Mouse (Mus musculus) limb, embryonic 10.5 days (tissue): ENCODE results near the gene Slc45a3. TPM values are rescaled to one million over a fixed set of nuclear protein-coding genes. Genes with fewer than 3 reads are reported as not detected.

ENCODE experiments used
- DNase-seq: peaks from one replicate; pipeline ENCODE4 v3.0.0-alpha.2; 2017; ENCODE audit warnings: low spot score
- H3K27ac ChIP-seq: fragments of 300-500 bp; sonication (generic); 2 replicates; pipeline ENCODE4 v1.5.1; 2016; ENCODE audit warnings: mild to moderate bottlenecking
- H3K27me3 ChIP-seq: fragments of 300-500 bp; sonication (generic); 2 replicates; pipeline ENCODE4 v1.6.1; 2016; ENCODE audit warnings: low read depth, mild to moderate bottlenecking; ENCODE audit not compliant: poor library complexity, severe bottlenecking
- H3K36me3 ChIP-seq: fragments of 300-500 bp; sonication (generic); 2 replicates; pipeline ENCODE4 v1.6.1; 2016; ENCODE audit warnings: mild to moderate bottlenecking, moderate library complexity
- H3K4me1 ChIP-seq: fragments of 300-500 bp; sonication (generic); 2 replicates; pipeline ENCODE4 v1.6.1; 2016
- H3K4me3 ChIP-seq: fragments of 300-500 bp; sonication (generic); 2 replicates; pipeline ENCODE4 v1.5.1; 2016; ENCODE audit warnings: mild to moderate bottlenecking, moderate library complexity
- H3K9me3 ChIP-seq: fragments of 300-500 bp; sonication (generic); replicated peaks from 2 replicates; pipeline ENCODE4 v1.6.1; 2016; ENCODE audit warnings: mild to moderate bottlenecking
- WGBS: fragments of 180-500 bp; shearing (Covaris S2); methylation state at CpG from one replicate; pipeline ENCODE4 v1.1.7; 2016; 5-methylcytosine and 5-hydroxymethylcytosine counted together
- polyA plus RNA-seq: library from polyadenylated mRNA; unstranded; fragments of >200 nt; fragmentation: Nextera tagmentation; extraction: Ambion mirVana; gene quantifications from 2 replicates; pipeline ENCODE4 v1.2.1, GENCODE M21; 2016

The Slc45a3 gene
- polyA plus RNA-seq, 1 experiment from 2014 or later = 2.0 TPM

GRCm38 (mm10) chr1:131970322-131970660 lies 7.5 kb downstream of the Slc45a3 start:
- H3K27me3 ChIP-seq = peaks cover 72% of the 10 kb centered on the region
- H3K27ac ChIP-seq = peak overlapping the region; percentile 89
- no peaks in the 10 kb centered on the region for H3K36me3 ChIP-seq
- DNase-seq = no peak
- WGBS = 31% methylated on average over 5 of the region's 5 CpGs
- H3K4me1 ChIP-seq = peaks cover 63% of the 10 kb centered on the region
- H3K9me3 ChIP-seq = no peaks in the 10 kb centered on the region
- H3K4me3 ChIP-seq = peak overlapping the region; percentile 37

- WGBS = 4% methylated on average over 15 of the region's 16 CpGs
- Histone ChIP-seq H3K4me3 (peak overlapping the region; percentile 37), H3K27ac (peak overlapping the region; percentile 89), H3K9me3 (no peaks in the 10 kb centered on the region), H3K27me3 (peaks cover 66% of the 10 kb centered on the region), H3K36me3 (no peaks in the 10 kb centered on the region), H3K4me1 (peaks cover 63% of the 10 kb centered on the region)
- peak; percentile 69 for DNase-seq
Observed at GRCm38 (mm10) chr1:131970661-131971520, 8.1 kb downstream of the Slc45a3 start.

DNA sequence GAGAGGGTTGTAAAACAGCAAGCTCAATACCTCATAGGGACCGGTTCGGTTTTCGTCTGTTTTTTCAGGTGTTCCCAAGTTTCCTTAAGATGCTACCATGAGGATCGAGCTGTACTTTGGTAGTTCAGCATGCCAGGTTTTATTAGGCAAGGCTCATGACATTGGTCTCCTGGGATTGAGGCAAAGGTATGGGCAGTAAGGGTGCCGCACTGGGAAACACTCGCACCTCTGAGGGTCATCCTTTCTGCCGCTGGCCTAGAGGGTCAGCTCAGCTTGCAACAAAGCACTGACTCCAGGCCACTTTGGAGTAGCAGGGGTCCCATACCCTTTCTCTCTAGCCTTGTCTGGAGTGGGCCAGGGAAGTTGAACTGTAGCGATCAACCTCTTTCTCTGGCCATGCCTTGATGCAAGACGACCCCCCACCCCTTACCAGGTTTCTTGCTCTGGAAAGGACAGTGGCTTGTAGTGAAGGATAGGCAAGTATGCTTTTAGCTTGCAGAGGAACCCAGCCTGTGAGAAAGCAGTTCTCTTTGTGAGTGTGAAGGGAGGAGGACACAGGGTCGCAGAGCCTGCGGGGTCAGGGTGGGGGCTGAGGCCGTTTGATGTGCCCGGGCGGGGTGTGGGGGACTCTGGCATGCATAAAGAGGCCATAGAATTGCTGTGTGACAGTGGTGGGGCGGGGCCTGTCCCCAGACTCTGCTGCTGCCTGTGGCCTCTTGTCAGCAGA lies 9.2 kb downstream of the Slc45a3 start:
- H3K4me1 ChIP-seq = peaks cover 57% of the 10 kb centered on the region
- peak; percentile 52 for DNase-seq
- H3K27ac ChIP-seq = peak overlapping the region; percentile 89
- H3K4me3 ChIP-seq = peak overlapping the region; percentile 26
- H3K27me3 ChIP-seq = peaks cover 56% of the 10 kb centered on the region
- 6% methylated on average over 15 of the region's 15 CpGs for WGBS
- H3K9me3 ChIP-seq = no peaks in the 10 kb centered on the region
- no peaks in the 10 kb centered on the region for H3K36me3 ChIP-seq

- Histone ChIP-seq H3K9me3 (no peaks in the 10 kb centered on the region), H3K27me3 (peaks cover 48% of the 10 kb centered on the region), H3K4me1 (peaks cover 57% of the 10 kb centered on the region), H3K27ac (peak overlapping the region; percentile 89), H3K4me3 (peak overlapping the region; percentile 26), H3K36me3 (no peaks in the 10 kb centered on the region)
- 19% methylated on average over 13 of the region's 13 CpGs for WGBS
- no peak for DNase-seq
Observed at GRCm38 (mm10) chr1:131972498-131973334, 9.9 kb downstream of the Slc45a3 start.

GRCm38 (mm10) chr1:131973991-131974390 lies 11.2 kb downstream of the Slc45a3 start:
- Histone ChIP-seq H3K4me1 (peaks cover 52% of the 10 kb centered on the region), H3K27ac (no peak overlapping the region; the same call in 1 of the 2 replicates)

GRCm38 (mm10) chr1:131976886-131977285 lies 14.1 kb downstream of the Slc45a3 start:
- H3K27ac ChIP-seq = no peak overlapping the region
- H3K4me3 ChIP-seq = no peak overlapping the region
- peaks cover 36% of the 10 kb centered on the region for H3K4me1 ChIP-seq
- 81% methylated on average over 5 of the region's 5 CpGs for WGBS
- no peaks in the 10 kb centered on the region for H3K9me3 ChIP-seq
- H3K27me3 ChIP-seq = peaks cover 25% of the 10 kb centered on the region
- no peaks in the 10 kb centered on the region for H3K36me3 ChIP-seq
- no peak for DNase-seq

More at GRCm38 (mm10) chr1:131973991-131974390, 11.2 kb downstream of the Slc45a3 start:
- peaks cover 41% of the 10 kb centered on the region for H3K27me3 ChIP-seq
- H3K9me3 ChIP-seq = no peaks in the 10 kb centered on the region
- no peak overlapping the region for H3K4me3 ChIP-seq
- no peaks in the 10 kb centered on the region for H3K36me3 ChIP-seq
- no peak for DNase-seq
- WGBS = 73% methylated on average over 6 of the region's 6 CpGs

DNA sequence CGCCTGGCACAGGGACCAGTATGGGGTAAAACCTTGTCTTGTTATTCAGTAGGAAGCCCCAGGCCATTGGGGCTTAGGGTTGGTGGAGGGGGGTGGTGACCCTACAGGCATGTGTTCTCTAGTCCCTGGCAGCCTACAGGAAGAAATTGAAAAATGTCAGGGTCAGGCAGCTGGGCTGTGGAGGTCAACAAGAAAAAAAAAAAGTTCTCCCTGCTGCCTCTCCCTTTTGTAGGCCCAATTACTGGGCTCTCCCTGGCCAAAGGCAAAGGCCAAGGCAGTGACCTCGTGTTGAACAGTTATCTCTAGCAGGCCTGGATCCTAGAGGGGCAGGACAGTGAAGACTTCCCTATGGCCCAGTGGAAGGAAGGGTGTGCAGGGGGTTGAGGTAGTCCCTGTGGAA lies 17.7 kb downstream of the Slc45a3 start:
- Histone ChIP-seq H3K4me3 (no peak overlapping the region), H3K27ac (no peak overlapping the region), H3K4me1 (peaks cover 9% of the 10 kb centered on the region), H3K27me3 (no peaks in the 10 kb centered on the region), H3K36me3 (no peaks in the 10 kb centered on the region), H3K9me3 (no peaks in the 10 kb centered on the region)
- 26% methylated on average over 2 of the region's 2 CpGs for WGBS
- no peak for DNase-seq

DNA sequence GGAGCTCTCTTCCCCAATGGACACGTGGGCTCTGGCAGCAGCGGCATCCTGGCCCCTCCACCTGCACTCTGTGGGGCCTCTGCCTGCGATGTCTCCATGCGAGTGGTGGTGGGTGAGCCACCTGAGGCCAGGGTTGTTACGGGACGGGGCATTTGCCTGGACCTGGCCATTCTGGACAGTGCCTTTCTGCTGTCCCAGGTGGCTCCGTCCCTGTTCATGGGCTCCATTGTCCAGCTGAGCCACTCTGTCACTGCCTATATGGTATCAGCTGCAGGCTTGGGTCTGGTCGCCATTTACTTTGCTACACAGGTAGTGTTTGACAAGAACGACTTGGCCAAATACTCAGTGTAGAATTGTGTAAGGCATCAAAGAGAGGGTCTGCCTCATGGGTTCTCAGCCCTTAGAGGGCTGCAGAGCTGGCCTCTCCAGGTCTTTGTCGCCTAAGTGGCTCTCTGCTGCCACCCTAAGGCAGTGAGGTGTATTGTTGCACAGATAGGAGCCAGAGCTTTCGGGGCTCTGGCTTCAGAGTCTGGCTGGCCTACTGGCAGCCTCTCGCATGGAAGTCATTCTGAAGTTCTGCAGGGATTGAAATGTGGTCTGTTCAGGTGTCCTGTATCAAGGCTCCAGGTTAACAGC lies 18.7 kb downstream of the Slc45a3 start:
- Histone ChIP-seq H3K9me3 (no peaks in the 10 kb centered on the region), H3K27ac (no peak overlapping the region; the same call in 1 of the 2 replicates), H3K4me3 (no peak overlapping the region), H3K27me3 (no peaks in the 10 kb centered on the region), H3K36me3 (no peaks in the 10 kb centered on the region), H3K4me1 (peaks cover 8% of the 10 kb centered on the region)
- 52% methylated on average over 12 of the region's 12 CpGs for WGBS
- peak; percentile 78 for DNase-seq

- Histone ChIP-seq H3K4me3 (no peak overlapping the region), H3K9me3 (no peaks in the 10 kb centered on the region), H3K27ac (no peak overlapping the region), H3K4me1 (peaks cover 8% of the 10 kb centered on the region), H3K27me3 (no peaks in the 10 kb centered on the region), H3K36me3 (no peaks in the 10 kb centered on the region)
- peak; percentile 88 for DNase-seq
- WGBS = 10% methylated on average over 5 of the region's 5 CpGs
Observed at GRCm38 (mm10) chr1:131982907-131983306, 20.1 kb downstream of the Slc45a3 start.

- no peak overlapping the region for H3K27ac ChIP-seq
- DNase-seq = no peak
- H3K4me1 ChIP-seq = peaks cover 8% of the 10 kb centered on the region
- H3K4me3 ChIP-seq = no peak overlapping the region
- H3K36me3 ChIP-seq = no peaks in the 10 kb centered on the region
- WGBS = 83% methylated on average over 2 of the region's 2 CpGs
- H3K9me3 ChIP-seq = no peaks in the 10 kb centered on the region
- H3K27me3 ChIP-seq = no peaks in the 10 kb centered on the region
Observed at GRCm38 (mm10) chr1:131983806-131984205, 21.0 kb downstream of the Slc45a3 start.

- H3K27ac ChIP-seq = no peak overlapping the region
- H3K9me3 ChIP-seq = no peaks in the 10 kb centered on the region
- H3K27me3 ChIP-seq = no peaks in the 10 kb centered on the region
- H3K4me3 ChIP-seq = no peak overlapping the region
- WGBS = 84% methylated on average over 15 of the region's 15 CpGs
- no peaks in the 10 kb centered on the region for H3K4me1 ChIP-seq
- DNase-seq = no peak
- H3K36me3 ChIP-seq = no peaks in the 10 kb centered on the region
Observed at GRCm38 (mm10) chr1:131987432-131987831, 24.7 kb downstream of the Slc45a3 start.

GRCm38 (mm10) chr1:131989476-131989875 lies 26.7 kb downstream of the Slc45a3 start:
- WGBS = 80% methylated on average over 4 of the region's 4 CpGs
- no peak overlapping the region for H3K27ac ChIP-seq

More at GRCm38 (mm10) chr1:131989476-131989875, 26.7 kb downstream of the Slc45a3 start:
- Histone ChIP-seq H3K4me1 (no peaks in the 10 kb centered on the region), H3K9me3 (no peaks in the 10 kb centered on the region), H3K36me3 (no peaks in the 10 kb centered on the region), H3K4me3 (no peak overlapping the region), H3K27me3 (no peaks in the 10 kb centered on the region)
- no peak for DNase-seq
